Mouse (Mus musculus) midbrain, postnatal 0 days (tissue): Measurements from ENCODE around the gene Sipa1. TPM values are rescaled to one million over a fixed set of nuclear protein-coding genes. Genes with fewer than 3 reads are reported as not detected.

Experiments
- ATAC-seq: fragments of 200-750 bp; cut with Nextera tagmentation; 2 replicates; pipeline ENCODE4 v1.8.0; 2017; ENCODE audit warnings: moderate number of reproducible peaks, mild to moderate bottlenecking, moderate TSS enrichment, moderate library complexity; ENCODE audit not compliant: low FRiP score
- DNase-seq: peaks from one replicate; pipeline ENCODE4 v3.0.0-alpha.2; 2015; ENCODE audit warnings: low spot score
- H3K27ac ChIP-seq: fragments of 300-500 bp; sonication (generic); 2 replicates; pipeline ENCODE4 v1.5.1; 2014; ENCODE audit warnings: low read depth, mild to moderate bottlenecking, low read length, mixed read lengths
- H3K27me3 ChIP-seq: fragments of 300-500 bp; sonication (generic); 2 replicates; pipeline ENCODE4 v1.6.1; 2014; ENCODE audit warnings: low read length, control low read depth, mixed read lengths; ENCODE audit not compliant: insufficient read depth
- H3K36me3 ChIP-seq: fragments of 300-500 bp; sonication (generic); 2 replicates; pipeline ENCODE4 v1.6.1; 2014; ENCODE audit warnings: low read length, control low read depth, mixed read lengths; ENCODE audit not compliant: insufficient read depth
- H3K4me1 ChIP-seq: fragments of 300-500 bp; sonication (generic); 2 replicates; pipeline ENCODE4 v1.6.1; 2014; ENCODE audit warnings: mild to moderate bottlenecking, control low read depth, antibody characterized with exemption, low read length, mixed read lengths; ENCODE audit not compliant: insufficient read depth
- H3K4me2 ChIP-seq: fragments of 300-500 bp; sonication (generic); 2 replicates; pipeline ENCODE4 v1.6.1; 2014; ENCODE audit warnings: low read depth, mild to moderate bottlenecking, low read length, mixed read lengths; ENCODE audit not compliant: poor library complexity, severe bottlenecking
- H3K4me3 ChIP-seq: fragments of 300-500 bp; sonication (generic); 2 replicates; pipeline ENCODE4 v1.5.1; 2014; ENCODE audit warnings: low read depth, mild to moderate bottlenecking, low read length, moderate library complexity
- H3K9ac ChIP-seq: fragments of 300-500 bp; sonication (generic); replicated peaks from 2 replicates; pipeline ENCODE4 v1.6.1; 2014; ENCODE audit warnings: mild to moderate bottlenecking, low read length, moderate library complexity, mixed read lengths; ENCODE audit not compliant: poor library complexity, severe bottlenecking
- H3K9me3 ChIP-seq: fragments of 300-500 bp; sonication (generic); 2 replicates; pipeline ENCODE4 v1.6.1; 2016; ENCODE audit warnings: low read length, control low read depth
- CTCF ChIP-seq: IDR thresholded peaks from 2 replicates; pipeline ENCODE4 v1.5.1; 2016; ENCODE audit warnings: antibody characterized with exemption, mild to moderate bottlenecking
- WGBS: fragments of 180-500 bp; shearing (Covaris S2); extraction: QIAGEN DNeasy Blood & Tissue Kit; methylation state at CpG from one replicate; pipeline ENCODE4 v1.1.7; 2014; 5-methylcytosine and 5-hydroxymethylcytosine counted together
- polyA plus RNA-seq: library from polyadenylated mRNA; unstranded; fragments of >200 nt; fragmentation: Nextera tagmentation; extraction: Ambion mirVana; gene quantifications from 2 replicates; pipeline ENCODE4 v1.2.1, GENCODE M21; 2015
- total RNA-seq: library from RNA; depleted of rRNA; stranded (reverse); fragments of >200 nt; gene quantifications from 2 replicates; pipeline ENCODE4 v1.2.3, GENCODE M21; 2014

Sipa1 gene
- total and polyA plus RNA-seq, 2 experiments from 2014 or later = 18.1 to 26.1 TPM

DNA sequence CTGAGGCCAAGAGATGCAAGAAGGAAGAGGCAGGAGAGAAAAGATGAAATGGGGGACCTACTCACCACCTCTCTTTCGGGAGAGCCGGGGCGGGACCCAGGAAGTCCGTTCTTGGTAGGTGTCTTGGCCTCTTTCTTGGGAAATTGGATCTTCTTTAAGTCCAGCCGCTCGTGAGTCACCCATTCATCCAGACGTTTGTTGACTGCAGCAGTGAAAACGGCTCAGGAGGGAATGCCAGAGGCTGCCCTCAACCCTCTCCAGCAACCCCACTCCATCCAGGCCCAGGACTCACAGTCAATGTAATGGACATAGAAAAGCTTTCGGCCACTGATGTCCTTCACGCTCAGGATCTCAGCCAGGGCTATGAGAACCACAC lies 54.3 kb downstream of the Sipa1 start:
- DNase-seq (no peak), ATAC-seq (no peak)
- peak overlapping the region; percentile 84 for H3K9ac ChIP-seq
- H3K27ac ChIP-seq = peak overlapping the region; percentile 98
- no peaks in the 10 kb centered on the region for H3K27me3 ChIP-seq
- H3K4me2 ChIP-seq = peak overlapping the region; percentile 74
- TF ChIP-seq CTCF = no peak
- peaks cover 41% of the 10 kb centered on the region for H3K36me3 ChIP-seq
- peak overlapping the region; percentile 61 for H3K4me3 ChIP-seq
- H3K4me1 ChIP-seq = peaks cover 14% of the 10 kb centered on the region; the same call in 1 of the 2 replicates
- H3K9me3 ChIP-seq = no peaks in the 10 kb centered on the region
- WGBS = 62% methylated on average over 10 of the region's 10 CpGs

DNA sequence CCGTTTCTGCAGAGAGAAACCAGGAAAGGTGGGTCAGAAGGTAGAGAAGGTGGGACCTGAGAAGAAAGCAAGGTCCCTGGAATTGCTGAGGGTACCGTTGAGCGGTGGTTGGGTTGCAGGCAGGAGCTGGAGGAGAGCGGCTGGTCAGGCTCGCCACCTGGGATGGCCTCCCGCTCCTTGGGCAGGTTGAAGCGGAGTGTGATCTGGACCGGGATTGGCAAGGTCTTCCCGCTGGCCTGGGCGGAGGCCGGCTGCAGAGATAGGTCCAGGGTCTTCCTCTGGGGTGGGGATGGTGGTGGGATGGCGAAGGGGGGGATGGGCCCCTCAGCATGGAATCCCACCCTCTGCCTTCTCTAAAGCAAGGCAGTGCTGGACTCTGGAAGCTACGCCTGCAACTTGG lies 54.8 kb downstream of the Sipa1 start:
- peak overlapping the region; percentile 98; the same call in 1 of the 2 replicates for H3K27ac ChIP-seq
- H3K27me3 ChIP-seq = no peaks in the 10 kb centered on the region
- DNase-seq (no peak), ATAC-seq (no peak)
- H3K9ac ChIP-seq = peak overlapping the region; percentile 84
- TF ChIP-seq CTCF = no peak
- 95% methylated on average over 13 of the region's 13 CpGs for WGBS
- peaks cover 14% of the 10 kb centered on the region; the same call in 1 of the 2 replicates for H3K4me1 ChIP-seq
- peaks cover 45% of the 10 kb centered on the region for H3K36me3 ChIP-seq
- H3K4me3 ChIP-seq = peak overlapping the region; percentile 61; the same call in 1 of the 2 replicates
- H3K9me3 ChIP-seq = no peaks in the 10 kb centered on the region
- peak overlapping the region; percentile 74 for H3K4me2 ChIP-seq

DNA sequence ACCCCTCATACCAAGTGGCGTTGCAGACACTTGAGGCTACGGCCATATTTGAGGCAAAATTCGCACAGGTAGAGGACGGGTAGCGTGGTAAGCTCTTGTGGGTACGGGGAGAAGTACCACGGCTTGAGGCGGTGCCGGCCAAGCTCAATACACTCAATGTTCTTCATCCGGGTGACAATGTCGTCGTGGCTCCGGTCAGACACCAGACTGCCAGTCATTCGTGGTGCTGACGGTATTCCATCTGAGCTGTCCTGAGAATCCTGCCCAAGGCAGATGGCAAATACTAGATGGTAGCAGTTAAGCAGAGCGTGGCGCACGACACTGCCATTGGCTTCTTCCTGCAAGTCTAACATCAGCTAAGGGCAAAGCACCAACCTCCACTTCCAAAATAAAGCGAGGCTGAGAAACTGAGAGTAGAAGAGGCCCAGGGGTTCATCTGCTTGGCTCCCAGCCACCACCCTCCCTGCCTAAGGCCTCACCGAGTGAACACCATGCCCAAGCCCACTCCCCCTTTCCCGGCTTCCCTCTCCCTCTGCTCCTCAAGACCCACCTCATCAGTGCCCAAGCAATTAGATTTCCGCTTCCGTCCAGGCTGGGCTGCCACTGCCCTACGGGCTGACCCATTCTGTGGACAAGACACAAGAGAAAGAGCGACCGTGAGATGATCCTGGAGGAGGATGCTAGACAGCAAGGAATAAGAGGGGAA lies 55.6 kb downstream of the Sipa1 start:
- H3K27me3 ChIP-seq = no peaks in the 10 kb centered on the region
- 96% methylated on average over 26 of the region's 26 CpGs for WGBS

DNA sequence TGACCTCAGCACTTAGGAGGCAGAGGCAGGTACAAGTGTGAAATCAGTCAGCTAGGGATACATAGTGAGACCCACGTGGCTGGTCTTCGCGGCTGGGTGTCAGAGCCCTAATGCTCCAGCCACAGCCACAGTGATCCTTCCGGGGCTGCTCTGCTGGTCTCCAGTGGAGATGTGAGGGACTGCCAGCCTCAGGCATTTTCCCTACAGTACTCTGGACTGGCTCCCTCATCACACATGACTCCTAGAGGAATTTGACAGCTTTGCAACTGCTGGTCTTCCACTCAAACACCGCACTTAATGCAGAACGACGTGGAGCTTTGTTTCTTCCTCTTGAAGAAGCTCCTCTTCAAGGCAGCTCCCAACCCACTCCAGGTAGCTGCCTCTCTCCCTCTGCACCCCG lies 57.3 kb downstream of the Sipa1 start:
- no peaks in the 10 kb centered on the region for H3K27me3 ChIP-seq
- H3K9ac ChIP-seq = no peak overlapping the region
- DNase-seq (no peak), ATAC-seq (no peak)
- H3K9me3 ChIP-seq = no peaks in the 10 kb centered on the region
- no peak overlapping the region for H3K4me2 ChIP-seq
- H3K4me1 ChIP-seq = peaks cover 14% of the 10 kb centered on the region; the same call in 1 of the 2 replicates
- no peak for TF ChIP-seq CTCF
- peaks cover 52% of the 10 kb centered on the region for H3K36me3 ChIP-seq
- WGBS = 80% methylated on average over 8 of the region's 8 CpGs
- H3K4me3 ChIP-seq = no peak overlapping the region
- H3K27ac ChIP-seq = no peak overlapping the region

More for the DNA sequence above, 55.6 kb downstream of the Sipa1 start:
- Histone ChIP-seq H3K36me3 (peaks cover 52% of the 10 kb centered on the region), H3K9me3 (no peaks in the 10 kb centered on the region), H3K4me3 (no peak overlapping the region), H3K9ac (no peak overlapping the region), H3K27ac (no peak overlapping the region), H3K4me1 (peaks cover 14% of the 10 kb centered on the region; the same call in 1 of the 2 replicates), H3K4me2 (no peak overlapping the region)
- ATAC-seq = no peak
- no peak for DNase-seq
- TF ChIP-seq CTCF = no peak

DNA sequence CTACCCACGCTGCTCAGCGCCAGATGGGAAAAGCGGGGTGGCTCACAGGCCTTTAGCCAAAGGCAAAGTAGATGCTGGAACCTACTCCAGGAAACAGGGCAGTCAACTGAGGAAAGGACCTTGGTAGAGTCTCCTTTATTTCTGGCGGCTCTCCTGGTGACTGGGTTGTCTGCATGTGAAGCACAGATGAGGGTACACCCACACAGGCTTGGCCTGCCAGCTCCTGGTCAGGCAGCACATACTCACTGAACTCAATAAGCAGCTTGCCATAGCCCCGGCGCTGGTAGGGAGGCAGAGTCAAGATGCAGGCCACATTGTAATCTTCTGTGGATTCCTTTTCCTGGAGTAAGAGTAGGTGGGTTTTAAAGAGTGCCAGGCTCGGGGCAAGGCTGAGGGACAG lies 58.4 kb downstream of the Sipa1 start:
- H3K4me1 ChIP-seq = peaks cover 11% of the 10 kb centered on the region; the same call in 1 of the 2 replicates
- no peak overlapping the region for H3K4me3 ChIP-seq
- WGBS = 92% methylated on average over 7 of the region's 7 CpGs
- DNase-seq (no peak), ATAC-seq (no peak)
- H3K36me3 ChIP-seq = peaks cover 52% of the 10 kb centered on the region
- TF ChIP-seq CTCF = no peak
- no peak overlapping the region for H3K27ac ChIP-seq
- no peaks in the 10 kb centered on the region for H3K9me3 ChIP-seq
- no peak overlapping the region for H3K4me2 ChIP-seq
- no peaks in the 10 kb centered on the region for H3K27me3 ChIP-seq
- H3K9ac ChIP-seq = no peak overlapping the region

DNA sequence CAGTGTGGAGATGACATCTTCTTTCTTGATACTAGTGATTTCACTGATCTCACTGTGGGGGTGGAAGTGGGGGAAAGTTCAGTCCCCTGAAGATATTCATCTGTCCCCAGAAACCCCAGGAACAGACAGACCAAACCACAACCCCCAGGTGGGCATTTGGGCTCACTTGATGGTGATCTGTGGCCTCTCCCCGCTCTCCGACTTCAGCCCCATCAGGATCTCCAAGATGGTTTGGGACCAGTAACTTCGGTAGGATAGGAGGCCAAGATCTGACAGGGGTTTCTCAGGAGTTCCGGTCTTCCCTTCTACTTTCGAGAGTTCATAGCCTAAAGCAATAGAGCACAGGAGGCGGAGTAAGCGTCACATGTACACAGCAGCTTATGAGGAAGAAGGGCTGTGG lies 59.8 kb downstream of the Sipa1 start:
- H3K9ac ChIP-seq = no peak overlapping the region
- ATAC-seq (no peak), DNase-seq (no peak)
- H3K4me3 ChIP-seq = no peak overlapping the region
- H3K4me2 ChIP-seq = no peak overlapping the region
- H3K4me1 ChIP-seq = peaks cover 4% of the 10 kb centered on the region; the same call in 1 of the 2 replicates
- H3K36me3 ChIP-seq = peaks cover 52% of the 10 kb centered on the region
- TF ChIP-seq CTCF = no peak
- H3K27ac ChIP-seq = no peak overlapping the region
- H3K27me3 ChIP-seq = no peaks in the 10 kb centered on the region
- WGBS = 91% methylated on average over 7 of the region's 7 CpGs
- no peaks in the 10 kb centered on the region for H3K9me3 ChIP-seq
